ENCODE assay signal across 9 mouse cellular contexts in the genomic region with DNA sequence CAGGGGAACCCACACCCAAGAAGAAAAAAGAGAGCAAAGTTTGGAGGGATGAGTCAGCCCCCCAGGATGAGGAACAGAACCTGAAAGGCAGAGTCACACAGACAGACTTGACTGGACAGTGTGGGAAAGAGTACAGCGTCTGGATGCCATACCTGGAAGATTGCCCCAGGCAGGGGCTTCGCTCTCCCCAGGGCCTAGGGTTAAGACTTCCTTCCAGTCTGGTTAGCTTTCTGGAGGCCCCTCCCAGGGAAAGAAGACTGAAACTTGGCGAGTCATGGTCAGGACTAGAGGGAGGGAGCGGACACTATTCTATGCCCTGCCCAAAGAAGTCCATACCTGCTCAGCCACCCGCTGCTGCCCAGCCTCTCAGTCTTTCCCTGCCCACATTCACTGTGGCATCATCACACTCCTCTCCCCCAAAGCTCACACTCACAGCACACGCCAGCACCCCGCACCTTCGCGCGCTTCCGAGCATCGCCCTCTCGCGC. TPM values are rescaled to one million over a fixed set of nuclear protein-coding genes. Genes with fewer than 3 reads are reported as not detected.
DNase-seq lines count a peak whose midpoint lies in the region; ATAC-seq and TF ChIP-seq lines count a peak whose summit lies in the region.
"Had no signal": no experiment of that assay in that cellular context is flagged by ENCODE, and none has a peak within 500 bp of the region (broad histone marks: within the 10 kb centered on the region; RNA-seq: fewer than 3 reads in every experiment).

No protein-coding gene starts in this region.

- no peak overlapping the region for H3K9ac ChIP-seq in liver, postnatal 0 days (replicated peaks)

- peak; percentile 78 for DNase-seq in cerebellum, adult 9-11 months
- no peak for DNase-seq in cerebellum, postnatal 25 days
- DNase-seq in B cell, adult 2 months, result peak; percentile 20 to 28
- no peak for DNase-seq in liver, postnatal 0 days
- no peak for DNase-seq in natural killer cell, adult 2 months (ENCODE audit: low spot score in 2 of 2)
- DNase-seq in thymus, postnatal 36 days, result no peak
- DNase-seq in urinary bladder, postnatal 4 days (ENCODE audit: low spot score in 2 of 2), result no peak

- WGBS in liver, postnatal 0 days (ENCODE audit: insufficient replicate concordance), result 11% methylated on average over 14 of the region's 14 CpGs

- no peaks in the 10 kb centered on the region for H3K36me3 ChIP-seq in liver, postnatal 0 days (replicated peaks; ENCODE audit: insufficient read depth, low read length)

- peaks cover 42% of the 10 kb centered on the region for H3K27me3 ChIP-seq in liver, postnatal 0 days (ENCODE audit: insufficient read depth, low read length)

- peak overlapping the region; percentile 86 for H3K4me2 ChIP-seq in liver, postnatal 0 days (ENCODE audit: low read depth, low read length)

- H3K27ac ChIP-seq in liver, postnatal 0 days (ENCODE audit: low read depth), result no peak overlapping the region

- H3K4me3 ChIP-seq in liver, postnatal 0 days (ENCODE audit: low read depth, low read length), result peak overlapping the region; percentile 52

- peaks cover 3% of the 10 kb centered on the region; the same call in 1 of the 2 replicates for H3K9me3 ChIP-seq in liver, postnatal 0 days (ENCODE audit: low read length)

- ATAC-seq in granulocyte monocyte progenitor cell, adult 5-6 weeks (replicated peaks; ENCODE audit: poor library complexity, severe bottlenecking), result peak; percentile 38
- no peak for ATAC-seq in liver, postnatal 0 days

- TF ChIP-seq CTCF in liver, postnatal 0 days (IDR thresholded peaks at IDR 0.05; ENCODE audit: low read depth), result no peak

- no peak for TF ChIP-seq EP300 in liver, postnatal 0 days (IDR thresholded peaks at IDR 0.05; ENCODE audit: low read depth)

- H3K4me1 ChIP-seq in liver, postnatal 0 days (ENCODE audit: insufficient read depth), result peaks cover 11% of the 10 kb centered on the region

RNA-seq across cellular contexts. Expression of a gene that starts 0.8 kb away (rescaled TPM):
- total RNA-seq in granulocyte monocyte progenitor cell, adult 5-6 weeks (2014; fragmentation: Nextera tagmentation), result not detected in 2 replicates
- total RNA-seq in granulocyte monocyte progenitor cell, adult 5-6 weeks (2017), result not detected in 2 replicates
- 0.17 and 0.46 TPM in 2 replicates for polyA plus RNA-seq in liver, postnatal 0 days (2015; fragmentation: Nextera tagmentation; extraction: Ambion mirVana)
- polyA plus RNA-seq: CD4-positive, CD25-positive, alpha-beta regulatory T cell, adult 4 months had no signal

RNA-seq across cellular contexts. Expression of a gene that starts 18.7 kb away (rescaled TPM):
- total RNA-seq in granulocyte monocyte progenitor cell, adult 5-6 weeks (2014; fragmentation: Nextera tagmentation), result 19.0 and 20.5 TPM in 2 replicates
- total RNA-seq in granulocyte monocyte progenitor cell, adult 5-6 weeks (2017), result 23.9 and 26.2 TPM in 2 replicates
- polyA plus RNA-seq in liver, postnatal 0 days (2015; fragmentation: Nextera tagmentation; extraction: Ambion mirVana), result 9.3 and 10.8 TPM in 2 replicates

RNA-seq across cellular contexts. Expression of a gene that starts 25.8 kb away (rescaled TPM):
- total RNA-seq in granulocyte monocyte progenitor cell, adult 5-6 weeks (2014; fragmentation: Nextera tagmentation), result 1.5 and 4.0 TPM in 2 replicates
- total RNA-seq in granulocyte monocyte progenitor cell, adult 5-6 weeks (2017), result 2.2 and 2.7 TPM in 2 replicates
- 3.3 and 4.1 TPM in 2 replicates for polyA plus RNA-seq in liver, postnatal 0 days (2015; fragmentation: Nextera tagmentation; extraction: Ambion mirVana)

RNA-seq across cellular contexts. Expression of a gene that starts 28.9 kb away (rescaled TPM):
- not detected in 2 replicates for total RNA-seq in granulocyte monocyte progenitor cell, adult 5-6 weeks (2014; fragmentation: Nextera tagmentation)
- not detected in 2 replicates for total RNA-seq in granulocyte monocyte progenitor cell, adult 5-6 weeks (2017)
- polyA plus RNA-seq in liver, postnatal 0 days (2015; fragmentation: Nextera tagmentation; extraction: Ambion mirVana), result 0.18 and 0.28 TPM in 2 replicates

RNA-seq across cellular contexts. Expression of a gene that starts 31.2 kb away (rescaled TPM):
- total RNA-seq in granulocyte monocyte progenitor cell, adult 5-6 weeks (2014; fragmentation: Nextera tagmentation), result not detected in 2 replicates
- not detected in 2 replicates for total RNA-seq in granulocyte monocyte progenitor cell, adult 5-6 weeks (2017)
- polyA plus RNA-seq in liver, postnatal 0 days (2015; fragmentation: Nextera tagmentation; extraction: Ambion mirVana), result not detected in 2 replicates
- polyA plus RNA-seq: CD4-positive, CD25-positive, alpha-beta regulatory T cell, adult 4 months had no signal

Comparison
In these comparisons a context has a peak if more than half of its experiments do, and no peak if none do; other contexts are left out.
1. DNase-seq: peak in cerebellum, adult 9-11 months (single experiment) and B cell, adult 2 months (2 of 2); none in cerebellum, postnatal 25 days (0 of 2), liver, postnatal 0 days (single experiment), natural killer cell, adult 2 months (0 of 2), thymus, postnatal 36 days (0 of 2) and urinary bladder, postnatal 4 days (0 of 2).